Mouse (Mus musculus) embryonic facial prominence, embryonic 11.5 days (tissue): ENCODE results near the gene Pja2. TPM values are rescaled to one million over a fixed set of nuclear protein-coding genes. Genes with fewer than 3 reads are reported as not detected.

Experiments used
- ATAC-seq: fragments of 200-750 bp; cut with Nextera tagmentation; replicated peaks from 2 replicates; pipeline ENCODE4 v1.8.0; 2017; ENCODE audit warnings: low read depth; ENCODE audit not compliant: insufficient number of reproducible peaks, low FRiP score, low TSS enrichment
- DNase-seq: peaks from one replicate; pipeline ENCODE4 v3.0.0-alpha.2; 2015; ENCODE audit warnings: low spot score
- H3K27ac ChIP-seq: fragments of 300-500 bp; sonication (generic); replicated peaks from 2 replicates; pipeline ENCODE4 v1.5.1; 2014; ENCODE audit warnings: mild to moderate bottlenecking, low read depth, low read length, control low read depth
- H3K27me3 ChIP-seq: fragments of 300-500 bp; sonication (generic); 2 replicates; pipeline ENCODE4 v1.6.1; 2014; ENCODE audit warnings: mild to moderate bottlenecking, low read length, moderate library complexity, mixed read lengths; ENCODE audit not compliant: control insufficient read depth, insufficient read depth
- H3K36me3 ChIP-seq: fragments of 300-500 bp; sonication (generic); replicated peaks from 2 replicates; pipeline ENCODE4 v1.6.1; 2014; ENCODE audit warnings: low read depth, mild to moderate bottlenecking, low read length, moderate library complexity, mixed read lengths; ENCODE audit not compliant: control insufficient read depth, insufficient read depth
- H3K4me1 ChIP-seq: fragments of 300-500 bp; sonication (generic); 2 replicates; pipeline ENCODE4 v1.6.1; 2014; ENCODE audit warnings: low read length, mixed read lengths; ENCODE audit not compliant: control insufficient read depth, insufficient read depth
- H3K4me2 ChIP-seq: fragments of 300-500 bp; sonication (generic); 2 replicates; pipeline ENCODE4 v1.6.1; 2014; ENCODE audit warnings: low read depth, mild to moderate bottlenecking, control low read depth, low read length, moderate library complexity
- H3K4me3 ChIP-seq: fragments of 300-500 bp; sonication (generic); 2 replicates; pipeline ENCODE4 v1.5.1; 2014; ENCODE audit warnings: low read depth, low read length, control low read depth
- H3K9ac ChIP-seq: fragments of 300-500 bp; sonication (generic); replicated peaks from 2 replicates; pipeline ENCODE4 v1.6.1; 2014; ENCODE audit warnings: mild to moderate bottlenecking, control low read depth, low read length
- H3K9me3 ChIP-seq: fragments of 300-500 bp; sonication (generic); replicated peaks from 2 replicates; pipeline ENCODE4 v1.6.1; 2016; ENCODE audit warnings: mild to moderate bottlenecking, low read length, inconsistent platforms, mixed read lengths; ENCODE audit not compliant: control insufficient read depth
- WGBS: fragments of 180-500 bp; shearing (Covaris S2); extraction: QIAGEN DNeasy Blood & Tissue Kit; methylation state at CpG from one replicate; pipeline ENCODE4 v1.1.7; 2014; 5-methylcytosine and 5-hydroxymethylcytosine counted together
- polyA plus RNA-seq: library from polyadenylated mRNA; unstranded; fragments of >200 nt; fragmentation: Nextera tagmentation; extraction: Ambion mirVana; gene quantifications from 2 replicates; pipeline ENCODE4 v1.2.1, GENCODE M21; 2014

The Pja2 gene
- polyA plus RNA-seq, 1 experiment from 2014 or later: 75.8 TPM

DNA sequence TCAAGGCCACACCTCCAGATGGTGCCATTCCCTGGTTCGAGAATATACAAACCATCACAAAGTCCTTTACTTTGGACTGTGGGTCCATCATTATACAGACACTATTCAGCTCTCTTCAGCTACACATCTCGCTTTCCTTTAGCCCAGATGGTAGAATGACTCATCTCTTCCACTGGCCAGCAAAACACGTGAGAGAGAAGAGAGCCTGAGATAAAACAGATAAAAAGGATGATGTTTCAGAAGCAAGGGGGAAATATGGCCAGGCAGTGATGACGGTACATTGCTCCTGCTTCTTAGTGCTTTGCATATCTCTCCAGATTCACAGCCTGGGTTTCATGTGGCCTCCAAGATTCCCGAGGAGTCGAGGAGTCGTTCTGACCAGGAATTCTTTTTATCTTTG, 10.0 kb upstream of the Pja2 start:
- DNase-seq: no peak
- no peak overlapping the region for H3K4me3 ChIP-seq
- H3K4me2 ChIP-seq: no peak overlapping the region
- H3K27ac ChIP-seq: no peak overlapping the region
- H3K4me1 ChIP-seq: no peaks in the 10 kb centered on the region
- H3K36me3 ChIP-seq: no peaks in the 10 kb centered on the region
- H3K27me3 ChIP-seq: no peaks in the 10 kb centered on the region
- H3K9me3 ChIP-seq: no peaks in the 10 kb centered on the region
- ATAC-seq: no peak
- H3K9ac ChIP-seq: no peak overlapping the region
- 76% methylated on average over 7 of the region's 7 CpGs for WGBS

DNA sequence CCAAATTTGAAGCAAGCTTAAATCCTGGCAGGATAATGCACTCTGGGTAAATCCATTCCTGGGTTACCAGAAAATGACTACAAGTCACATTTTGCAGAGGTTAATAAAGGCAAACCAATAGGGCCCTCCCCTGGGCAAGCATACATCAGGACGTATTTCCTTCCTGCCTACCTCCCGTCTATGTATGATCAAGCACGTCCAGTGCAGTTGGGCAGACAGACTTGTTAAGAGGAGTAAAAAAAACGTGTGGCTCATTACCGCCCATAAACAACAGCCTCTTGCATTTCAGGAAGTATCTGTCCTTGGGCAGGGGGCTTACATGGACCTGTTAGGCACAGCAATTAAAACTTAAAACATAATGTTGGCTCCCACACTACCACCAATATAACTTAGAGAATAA, 8.0 kb upstream of the Pja2 start:
- H3K4me3 ChIP-seq: no peak overlapping the region
- no peak overlapping the region for H3K9ac ChIP-seq
- H3K27me3 ChIP-seq: no peaks in the 10 kb centered on the region
- no peak overlapping the region for H3K27ac ChIP-seq
- H3K36me3 ChIP-seq: no peaks in the 10 kb centered on the region
- WGBS: 54% methylated on average over 5 of the region's 5 CpGs
- no peak overlapping the region for H3K4me2 ChIP-seq
- no peak for ATAC-seq
- H3K9me3 ChIP-seq: no peaks in the 10 kb centered on the region
- H3K4me1 ChIP-seq: no peaks in the 10 kb centered on the region
- DNase-seq: no peak

DNA sequence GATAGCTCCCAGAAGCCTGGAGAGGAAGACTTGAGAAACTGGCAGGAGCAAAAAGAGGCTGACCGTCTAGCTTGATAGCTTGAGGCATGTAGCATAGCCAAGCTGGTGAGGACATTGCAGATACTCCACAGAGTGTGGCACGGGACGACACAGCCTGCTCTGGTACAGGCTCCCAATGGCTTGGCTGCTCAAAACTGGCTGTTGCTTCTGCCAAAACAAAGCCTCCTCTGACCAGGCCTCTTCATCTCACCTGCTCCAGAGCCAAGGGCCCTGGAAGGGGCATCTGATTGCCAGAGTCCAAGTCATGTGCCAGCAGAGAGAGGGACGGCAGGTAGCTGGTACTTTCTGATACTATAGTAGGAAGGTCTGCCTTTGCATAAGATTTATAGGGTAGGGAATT, 5.5 kb upstream of the Pja2 start:
- Histone ChIP-seq H3K9me3 (no peaks in the 10 kb centered on the region), H3K27me3 (no peaks in the 10 kb centered on the region), H3K27ac (no peak overlapping the region), H3K9ac (no peak overlapping the region), H3K36me3 (no peaks in the 10 kb centered on the region), H3K4me3 (no peak overlapping the region), H3K4me1 (no peaks in the 10 kb centered on the region), H3K4me2 (no peak overlapping the region)
- DNase-seq (no peak), ATAC-seq (no peak)
- 80% methylated on average over 4 of the region's 4 CpGs for WGBS

DNA sequence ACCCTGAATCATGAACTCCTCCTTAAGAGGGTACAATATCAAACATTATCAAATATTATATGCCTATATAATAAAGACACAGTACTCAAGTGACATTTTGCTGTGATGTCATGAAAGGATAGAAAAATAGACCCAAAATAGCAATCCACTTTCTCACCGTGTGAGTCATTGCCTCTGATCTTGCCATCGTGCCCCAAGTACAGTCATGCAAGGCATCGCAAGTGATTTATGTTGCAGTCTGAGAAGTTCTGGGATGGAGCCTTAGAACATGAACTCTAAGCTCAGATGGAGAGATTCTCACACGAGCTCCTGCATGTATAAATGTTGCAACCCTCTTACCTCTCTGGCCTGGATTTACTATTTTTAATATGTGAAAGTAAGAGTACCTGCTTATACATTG, 2.2 kb upstream of the Pja2 start:
- Histone ChIP-seq H3K4me3 (no peak overlapping the region), H3K27ac (no peak overlapping the region), H3K9me3 (no peaks in the 10 kb centered on the region), H3K4me2 (no peak overlapping the region), H3K4me1 (no peaks in the 10 kb centered on the region), H3K36me3 (no peaks in the 10 kb centered on the region), H3K9ac (no peak overlapping the region), H3K27me3 (no peaks in the 10 kb centered on the region)
- DNase-seq: no peak
- ATAC-seq: no peak
- 87% methylated on average over 4 of the region's 4 CpGs for WGBS

DNA sequence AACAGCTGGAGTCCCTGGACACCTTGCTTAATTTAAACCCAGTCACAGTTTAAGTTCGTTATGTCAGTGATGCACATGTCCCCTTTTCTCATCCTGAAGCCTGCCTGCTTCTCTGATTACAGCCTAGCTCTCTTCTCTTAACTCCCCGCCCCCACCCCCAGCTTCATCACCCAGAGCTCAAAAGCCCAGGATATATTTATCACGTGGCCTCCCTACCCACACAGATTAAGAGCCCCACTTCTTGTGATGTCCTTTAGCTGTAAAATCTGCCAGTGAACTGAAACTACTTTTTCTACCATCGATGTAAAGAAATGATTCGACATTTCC, 1.0 kb upstream of the Pja2 start:
- H3K9ac ChIP-seq: peak overlapping the region; percentile 58
- no peaks in the 10 kb centered on the region for H3K9me3 ChIP-seq
- H3K27ac ChIP-seq: 0 out of 2 replicates have a peak overlapping the region, but pooled peaks have one; percentile 70
- H3K4me1 ChIP-seq: no peaks in the 10 kb centered on the region
- no peaks in the 10 kb centered on the region for H3K36me3 ChIP-seq
- peak overlapping the region; percentile 96 for H3K4me3 ChIP-seq
- 18% methylated on average over 5 of the region's 5 CpGs for WGBS
- no peaks in the 10 kb centered on the region for H3K27me3 ChIP-seq
- H3K4me2 ChIP-seq: peak overlapping the region; percentile 69
- ATAC-seq: no peak
- peak; percentile 13 for DNase-seq

DNA sequence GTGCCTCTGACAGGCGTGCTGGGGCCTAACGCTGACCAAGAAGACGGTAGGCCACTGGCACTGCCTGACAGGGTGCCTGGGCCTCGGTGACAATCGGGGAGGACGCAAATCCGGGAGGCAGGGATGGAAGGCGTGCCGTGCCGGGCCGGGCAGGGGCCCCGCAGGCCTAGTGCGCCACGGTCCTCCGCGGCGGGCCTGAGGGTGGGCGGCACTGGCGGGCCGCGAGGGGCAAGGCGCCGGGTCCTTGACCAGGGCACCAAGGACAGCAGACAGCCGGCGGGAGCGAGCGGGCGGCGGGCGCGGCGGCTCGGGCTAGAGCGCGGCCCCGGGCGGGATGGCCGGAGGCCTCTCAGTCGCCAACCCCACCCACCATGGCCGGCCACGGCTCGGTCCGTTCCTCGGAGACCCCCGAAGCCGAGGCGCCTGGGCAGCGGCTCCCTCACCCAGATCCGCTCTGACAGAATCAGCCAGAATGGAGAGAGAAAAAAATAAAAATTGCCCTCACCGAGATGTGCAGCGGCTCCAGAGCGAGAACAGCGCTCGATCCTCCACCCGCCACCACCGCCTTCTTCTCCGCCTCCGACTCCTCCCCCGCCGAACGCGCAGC, 322 bp downstream of the Pja2 start:
- Histone ChIP-seq H3K9ac (peak overlapping the region; percentile 93), H3K4me3 (peak overlapping the region; percentile 96), H3K27me3 (no peaks in the 10 kb centered on the region), H3K9me3 (no peaks in the 10 kb centered on the region), H3K4me2 (peak overlapping the region; percentile 60), H3K36me3 (no peaks in the 10 kb centered on the region), H3K4me1 (no peaks in the 10 kb centered on the region), H3K27ac (peak overlapping the region; percentile 95)
- ATAC-seq: peak; percentile 27
- WGBS: 0% methylated on average over 45 of the region's 62 CpGs
- peak; percentile 25 for DNase-seq

DNA sequence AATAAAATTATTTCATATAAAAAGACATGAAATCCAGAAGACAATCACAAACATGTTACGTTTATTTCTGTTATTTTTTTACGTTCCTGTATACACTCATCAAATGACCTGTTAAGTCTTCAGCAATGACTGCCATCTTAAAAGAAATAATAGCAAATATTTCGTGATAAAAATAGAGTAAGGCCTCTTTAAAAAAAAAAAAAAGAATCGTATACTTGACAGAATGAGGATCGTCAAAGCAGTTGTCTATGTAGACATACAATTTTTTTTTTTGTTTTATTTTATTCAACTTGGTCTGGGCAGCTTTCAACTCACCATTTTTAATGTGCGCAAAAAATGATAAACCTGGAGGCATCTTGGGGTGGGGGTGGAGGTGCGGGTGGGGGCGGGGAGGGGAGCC, 831 bp downstream of the Pja2 start:
- ATAC-seq (no peak), DNase-seq (no peak)
- H3K9me3 ChIP-seq: no peaks in the 10 kb centered on the region
- peak overlapping the region; percentile 95; the same call in 1 of the 2 replicates for H3K27ac ChIP-seq
- 22% methylated on average over 8 of the region's 8 CpGs for WGBS
- peak overlapping the region; percentile 93 for H3K9ac ChIP-seq
- no peaks in the 10 kb centered on the region for H3K27me3 ChIP-seq
- H3K4me3 ChIP-seq: peak overlapping the region; percentile 96
- no peaks in the 10 kb centered on the region for H3K4me1 ChIP-seq
- H3K4me2 ChIP-seq: peak overlapping the region; percentile 60
- no peaks in the 10 kb centered on the region for H3K36me3 ChIP-seq

DNA sequence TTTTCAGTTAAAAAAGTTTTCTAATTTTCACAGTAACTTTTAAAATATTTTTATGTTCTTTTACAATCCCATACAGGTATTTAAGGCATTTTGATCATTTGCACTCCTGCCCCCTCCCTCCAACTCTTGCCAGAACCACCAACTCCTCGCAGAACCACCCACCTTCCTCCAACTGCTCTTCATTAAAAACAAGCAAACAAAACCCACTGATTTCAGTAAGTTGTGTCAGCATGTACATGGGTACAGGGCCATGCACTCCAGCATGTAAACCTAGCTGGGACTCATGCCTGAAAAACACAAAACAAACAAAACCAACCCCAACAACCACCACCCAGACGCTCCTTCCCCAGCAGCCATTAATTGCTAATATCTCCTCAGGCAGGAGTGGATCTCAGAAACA, 7.2 kb downstream of the Pja2 start:
- H3K27ac ChIP-seq: no peak overlapping the region
- H3K36me3 ChIP-seq: no peaks in the 10 kb centered on the region
- WGBS: 66% methylated on average over 2 of the region's 2 CpGs
- no peak overlapping the region for H3K4me3 ChIP-seq
- no peak overlapping the region for H3K4me2 ChIP-seq
- H3K27me3 ChIP-seq: no peaks in the 10 kb centered on the region
- DNase-seq (no peak), ATAC-seq (no peak)
- H3K4me1 ChIP-seq: no peaks in the 10 kb centered on the region
- H3K9me3 ChIP-seq: no peaks in the 10 kb centered on the region
- H3K9ac ChIP-seq: no peak overlapping the region
